Mouse (Mus musculus): Measurements from ENCODE around the gene Cul4a.

- TF ChIP-seq POLR2A (IDR thresholded peaks at IDR 0.05; ENCODE audit: extremely low read depth, insufficient read depth, low read length) (no peak), CTCF (IDR thresholded peaks at IDR 0.05; ENCODE audit: low read depth, low read length) (no peak)
Observed at GRCm38 (mm10) chr8:13188052-13188555, 82.7 kb downstream of the Cul4a start.
